Mouse (Mus musculus): ENCODE results near the gene Zc3h12d. TPM values are rescaled to one million over a fixed set of nuclear protein-coding genes. Genes with fewer than 3 reads are reported as not detected.

Gene Zc3h12d
- 1.8 and 2.3 TPM in 2 replicates for polyA plus RNA-seq (2012; rRNA removed)

DNA sequence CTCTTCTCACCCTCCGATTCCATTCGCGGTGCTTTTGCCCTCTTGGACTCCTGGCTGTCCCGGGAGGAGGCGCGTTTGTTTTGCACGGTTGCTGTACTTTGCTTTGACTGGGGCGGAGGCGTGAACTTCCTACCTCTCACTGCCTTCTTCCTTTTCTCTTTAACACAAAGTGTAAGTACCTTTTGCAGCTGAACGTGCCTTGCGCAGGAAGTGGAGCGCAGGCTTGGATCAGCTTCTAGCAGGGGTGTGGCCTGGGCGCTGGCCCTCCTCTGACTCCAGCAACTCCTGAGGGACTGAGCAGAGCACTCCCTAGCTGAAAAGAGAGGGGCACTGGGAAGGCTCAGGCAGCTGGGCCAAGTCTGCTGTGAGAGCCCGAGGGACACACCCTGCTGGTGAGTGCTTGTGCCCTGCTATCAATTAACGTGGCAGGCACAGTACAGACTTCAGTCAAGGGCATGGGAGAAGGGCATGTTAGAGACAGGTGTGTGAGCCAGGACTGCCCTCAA, at the start of gene Zc3h12d:
TSS of gene Zc3h12d (plus strand) at position 300 of the 506 bp plus-strand sequence.
- WGBS: 3% methylated on average over 15 of the region's 15 CpGs
- TF ChIP-seq POLR2A (IDR thresholded peaks at IDR 0.05; ENCODE audit: borderline replicate concordance, extremely low read depth, low read depth, low read length) (no peak), CTCF (IDR thresholded peaks at IDR 0.05; ENCODE audit: insufficient read depth, low read length) (no peak)
- peak within 1 kb of the TSS; percentile 42 for H3K4me3 ChIP-seq (replicated peaks; ENCODE audit: extremely low read depth, low read depth, low read length)
- H3K4me1 ChIP-seq (ENCODE audit: control insufficient read depth, insufficient read depth, low read length): 0 out of 2 replicates have a peak, but pooled peaks cover 2% of the 10 kb centered on the region
- DNase-seq: peak; percentile 33

DNA sequence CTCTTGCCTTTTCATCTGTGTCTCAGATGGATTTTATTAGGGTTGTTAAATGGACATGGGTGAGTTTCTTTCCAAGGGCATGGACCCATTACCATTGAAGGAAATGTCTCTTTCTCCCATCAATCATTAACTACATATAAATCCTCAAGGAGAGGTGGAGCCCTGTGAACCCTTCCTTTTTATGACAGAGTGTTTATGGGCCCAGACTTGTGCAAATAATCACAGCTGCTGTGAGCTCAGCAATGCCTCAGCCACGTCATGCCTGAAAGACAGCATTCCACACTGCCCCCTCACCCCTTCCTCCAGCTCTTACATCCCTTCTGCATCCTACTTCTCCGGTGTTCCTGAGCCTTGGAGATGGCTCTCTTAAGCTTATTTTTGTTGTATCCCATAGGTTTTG, 45.0 kb upstream of the Zc3h12d start:
- Histone ChIP-seq H3K4me1 (ENCODE audit: control insufficient read depth, insufficient read depth, low read length) (no peaks in the 10 kb centered on the region), H3K4me3 (replicated peaks; ENCODE audit: extremely low read depth, low read depth, low read length) (no peak overlapping the region)
- TF ChIP-seq CTCF (IDR thresholded peaks at IDR 0.05; ENCODE audit: insufficient read depth, low read length) (no peak), POLR2A (IDR thresholded peaks at IDR 0.05; ENCODE audit: borderline replicate concordance, extremely low read depth, low read depth, low read length) (no peak)
- WGBS: 39% methylated on average over 2 of the region's 2 CpGs
- no peak for DNase-seq

DNA sequence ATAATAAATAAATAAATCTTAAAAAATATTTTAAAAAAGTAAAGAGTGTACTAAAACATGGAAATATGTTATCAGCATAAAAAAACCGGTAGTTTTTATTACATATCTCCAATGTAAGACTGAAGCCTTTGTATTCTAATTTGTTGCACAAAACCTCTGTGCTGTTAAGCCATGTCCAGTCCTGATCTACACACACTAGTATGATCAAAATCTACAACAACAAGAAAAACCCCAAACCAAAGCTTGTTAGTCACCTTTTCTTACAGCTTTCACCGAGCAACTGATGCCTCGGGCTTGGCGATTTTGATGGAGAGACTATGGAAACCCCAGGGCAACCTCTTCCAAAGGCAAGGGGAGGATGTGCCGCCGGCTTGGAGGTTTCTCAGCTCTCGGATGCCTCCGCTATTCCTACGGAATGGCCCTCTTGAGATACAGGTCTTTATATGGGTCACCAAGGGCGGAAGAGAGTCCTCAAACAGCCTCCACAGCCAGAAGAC, 40.0 kb upstream of the Zc3h12d start:
- peaks cover 8% of the 10 kb centered on the region for H3K4me1 ChIP-seq (ENCODE audit: control insufficient read depth, insufficient read depth, low read length)
- TF ChIP-seq CTCF (IDR thresholded peaks at IDR 0.05; ENCODE audit: insufficient read depth, low read length): no peak
- no peak for TF ChIP-seq POLR2A (IDR thresholded peaks at IDR 0.05; ENCODE audit: borderline replicate concordance, extremely low read depth, low read depth, low read length)
- under 1% methylated on average over 10 of the region's 10 CpGs for WGBS
- DNase-seq: no peak
- H3K4me3 ChIP-seq (replicated peaks; ENCODE audit: extremely low read depth, low read depth, low read length): peak overlapping the region; percentile 91

DNA sequence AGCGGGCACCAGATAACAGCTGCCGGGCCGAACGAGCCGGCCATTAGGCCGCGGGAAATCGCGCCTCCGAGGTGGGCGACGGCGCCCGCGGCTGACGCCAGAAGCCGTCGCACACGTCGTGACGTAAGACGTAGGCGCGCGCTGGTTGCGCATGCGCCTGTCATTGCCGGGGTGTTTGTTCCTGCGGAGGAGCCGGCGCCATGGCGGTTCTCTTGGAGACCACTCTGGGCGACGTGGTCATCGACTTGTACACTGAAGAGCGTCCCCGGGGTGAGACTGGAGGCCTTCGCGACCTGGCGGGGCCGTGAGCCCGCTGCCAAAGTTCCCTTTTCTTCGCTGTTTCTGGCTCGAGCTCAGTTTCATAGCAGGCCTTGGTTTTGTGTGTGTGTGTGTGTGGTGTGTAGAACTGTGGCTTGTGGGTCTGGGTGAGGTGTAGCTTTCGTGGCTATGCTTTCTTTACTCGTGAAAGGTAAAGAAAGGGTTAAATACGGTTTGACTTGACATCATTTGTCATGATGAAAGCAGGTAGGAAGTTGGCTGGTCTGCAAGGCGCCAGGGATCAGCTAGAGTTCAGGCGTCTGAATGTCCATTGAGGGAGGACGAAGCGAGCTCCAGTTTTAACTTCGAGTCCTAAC, 39.4 kb upstream of the Zc3h12d start, which contains the start of the genes Ginm1 and Ppil4:
TSS of gene Ginm1 (minus strand) at position 74 of the 635 bp plus-strand sequence.
TSS of gene Ppil4 (plus strand) at position 141 of the 635 bp plus-strand sequence.
- DNase-seq: peak; percentile 89
- Histone ChIP-seq H3K4me1 (ENCODE audit: control insufficient read depth, insufficient read depth, low read length) (peaks cover 8% of the 10 kb centered on the region), H3K4me3 (replicated peaks; ENCODE audit: extremely low read depth, low read depth, low read length) (peak within 1 kb of the TSS; percentile 91)
- TF ChIP-seq CTCF (IDR thresholded peaks at IDR 0.05; ENCODE audit: insufficient read depth, low read length) (no peak), POLR2A (IDR thresholded peaks at IDR 0.05; ENCODE audit: borderline replicate concordance, extremely low read depth, low read depth, low read length) (peak; percentile 93)
- under 1% methylated on average over 52 of the region's 52 CpGs for WGBS

DNA sequence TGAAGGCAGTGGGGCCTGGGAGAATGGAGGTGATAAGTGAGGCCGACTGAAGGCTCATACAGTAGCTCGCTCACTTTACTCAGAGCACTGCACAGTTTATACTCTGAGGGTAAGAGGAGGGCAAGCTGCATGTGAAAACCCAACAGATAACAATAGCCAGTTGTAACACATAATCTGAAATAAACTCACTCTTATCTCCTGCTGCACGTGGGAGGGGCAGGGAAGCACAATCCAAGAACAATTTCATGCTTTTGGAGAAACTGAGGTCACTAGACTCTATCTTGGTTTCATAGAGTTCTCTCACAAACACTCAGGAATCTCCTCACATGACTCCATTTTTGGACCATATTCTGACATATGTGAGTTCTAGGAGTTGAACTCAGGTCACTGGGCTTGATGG, 31.0 kb upstream of the Zc3h12d start:
- H3K4me3 ChIP-seq (replicated peaks; ENCODE audit: extremely low read depth, low read depth, low read length): no peak overlapping the region

DNA sequence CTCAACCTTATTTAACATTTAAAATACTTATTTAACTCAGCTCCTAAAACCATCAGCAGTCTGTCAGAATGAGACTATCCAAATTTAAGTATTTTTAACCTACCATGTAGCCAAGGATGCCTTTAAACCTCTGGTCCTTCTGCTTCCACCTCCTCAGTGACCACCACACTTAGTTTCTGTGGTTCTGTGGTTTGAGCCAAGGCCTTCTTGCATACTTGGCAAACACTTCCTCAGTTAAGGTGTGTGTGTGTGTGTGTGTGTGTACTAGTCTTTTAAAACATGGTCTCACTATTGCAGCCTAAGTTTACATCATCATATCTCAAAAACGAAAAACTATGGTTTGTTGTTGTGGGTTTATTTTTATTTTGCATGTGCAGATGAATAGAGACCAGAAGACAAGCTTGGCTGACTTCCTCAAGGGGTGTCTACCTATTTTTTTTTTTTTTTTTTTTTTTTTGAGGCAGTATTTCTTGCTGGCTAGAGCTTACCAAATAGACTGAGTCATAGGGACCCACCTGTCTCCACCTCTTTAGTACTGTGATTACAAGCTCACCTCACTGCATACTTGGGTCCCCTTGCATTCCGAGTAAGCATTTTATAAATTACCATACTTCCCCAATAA, 29.6 kb upstream of the Zc3h12d start:
- Histone ChIP-seq H3K4me3 (replicated peaks; ENCODE audit: extremely low read depth, low read depth, low read length) (no peak overlapping the region), H3K4me1 (ENCODE audit: control insufficient read depth, insufficient read depth, low read length) (no peaks in the 10 kb centered on the region)
- 80% methylated on average over 2 of the region's 2 CpGs for WGBS
- TF ChIP-seq POLR2A (IDR thresholded peaks at IDR 0.05; ENCODE audit: borderline replicate concordance, extremely low read depth, low read depth, low read length): no peak
- TF ChIP-seq CTCF (IDR thresholded peaks at IDR 0.05; ENCODE audit: insufficient read depth, low read length): no peak
- no peak for DNase-seq

More for the DNA sequence above, 31.0 kb upstream of the Zc3h12d start:
- DNase-seq: no peak
- TF ChIP-seq POLR2A (IDR thresholded peaks at IDR 0.05; ENCODE audit: borderline replicate concordance, extremely low read depth, low read depth, low read length): no peak
- no peak for TF ChIP-seq CTCF (IDR thresholded peaks at IDR 0.05; ENCODE audit: insufficient read depth, low read length)
- H3K4me1 ChIP-seq (ENCODE audit: control insufficient read depth, insufficient read depth, low read length): no peaks in the 10 kb centered on the region
- WGBS: 89% methylated on average over 3 of the region's 3 CpGs

DNA sequence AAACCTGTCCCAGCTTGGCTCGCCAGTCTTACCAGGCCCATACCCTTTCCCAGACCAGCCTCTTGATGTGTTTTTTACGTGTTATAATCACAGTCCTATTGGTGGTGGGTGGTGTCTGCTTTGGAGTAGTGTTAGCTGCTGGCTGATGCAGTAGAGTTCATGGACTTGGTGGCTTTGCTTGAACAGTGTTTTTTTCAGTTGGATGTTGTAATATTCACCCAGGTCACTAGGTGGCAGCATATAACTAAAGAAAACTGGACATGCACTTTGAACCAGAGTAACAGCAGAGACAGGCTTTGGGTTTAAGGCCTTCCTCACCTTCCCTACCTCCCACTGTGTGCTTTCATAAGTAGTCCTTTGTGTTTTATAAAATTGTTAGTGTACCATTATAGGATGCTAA, 22.3 kb upstream of the Zc3h12d start:
- H3K4me1 ChIP-seq (ENCODE audit: control insufficient read depth, insufficient read depth, low read length): no peaks in the 10 kb centered on the region
- whole genome bisulfite sequencing: 47% methylated on average over 2 of the region's 2 CpGs
- DNase-seq: no peak
- H3K4me3 ChIP-seq (replicated peaks; ENCODE audit: extremely low read depth, low read depth, low read length): no peak overlapping the region
- TF ChIP-seq CTCF (IDR thresholded peaks at IDR 0.05; ENCODE audit: insufficient read depth, low read length) (peak; percentile 36; the same call in 1 of the 2 replicates), POLR2A (IDR thresholded peaks at IDR 0.05; ENCODE audit: borderline replicate concordance, extremely low read depth, low read depth, low read length) (no peak)

DNA sequence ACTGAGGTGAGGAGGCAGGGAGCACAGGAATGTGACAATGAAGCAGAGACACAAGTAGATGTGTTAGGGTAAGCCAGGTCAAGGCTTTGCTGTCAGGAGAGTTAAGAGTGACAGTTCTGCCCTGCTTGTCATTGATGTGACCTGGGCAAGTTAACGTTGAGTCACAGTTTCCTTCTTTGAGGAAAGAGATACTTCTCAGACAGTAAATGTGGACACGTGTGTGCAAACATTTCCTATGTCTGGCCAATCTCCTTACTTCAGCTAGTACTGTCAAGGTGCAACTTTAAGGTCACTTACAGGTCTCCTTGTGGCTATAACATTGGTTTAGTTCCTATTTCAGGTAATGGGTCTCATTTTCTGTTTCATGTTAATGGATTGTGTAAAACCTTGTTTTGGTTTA, 15.8 kb upstream of the Zc3h12d start:
- WGBS: 61% methylated on average over 2 of the region's 2 CpGs
- DNase-seq: no peak
- Histone ChIP-seq H3K4me1 (ENCODE audit: control insufficient read depth, insufficient read depth, low read length) (no peaks in the 10 kb centered on the region), H3K4me3 (replicated peaks; ENCODE audit: extremely low read depth, low read depth, low read length) (no peak overlapping the region)
- TF ChIP-seq POLR2A (IDR thresholded peaks at IDR 0.05; ENCODE audit: borderline replicate concordance, extremely low read depth, low read depth, low read length): no peak
- no peak for TF ChIP-seq CTCF (IDR thresholded peaks at IDR 0.05; ENCODE audit: insufficient read depth, low read length)

DNA sequence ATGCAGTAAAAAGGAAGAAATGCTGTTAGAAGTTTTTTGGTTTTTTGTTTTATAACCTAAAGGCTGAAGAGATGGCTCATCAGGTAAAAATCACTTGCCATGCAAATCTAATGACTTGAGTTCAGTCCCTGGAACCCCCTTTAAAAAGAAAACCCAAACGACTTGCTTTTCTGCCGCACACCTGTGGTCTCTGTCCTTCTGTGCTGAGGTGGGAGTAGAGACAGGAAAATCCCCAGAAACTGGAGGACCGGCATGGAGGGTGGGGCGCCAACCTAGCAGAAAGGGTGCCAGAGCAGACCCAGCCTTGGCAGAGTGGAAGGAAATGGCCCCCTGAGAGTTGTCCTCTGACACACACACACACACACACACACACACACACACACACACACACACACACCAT, 13.6 kb upstream of the Zc3h12d start:
- DNase-seq: no peak
- 80% methylated on average over 4 of the region's 4 CpGs for WGBS
- Histone ChIP-seq H3K4me1 (ENCODE audit: control insufficient read depth, insufficient read depth, low read length) (no peaks in the 10 kb centered on the region), H3K4me3 (replicated peaks; ENCODE audit: extremely low read depth, low read depth, low read length) (no peak overlapping the region)
- TF ChIP-seq CTCF (IDR thresholded peaks at IDR 0.05; ENCODE audit: insufficient read depth, low read length): no peak
- no peak for TF ChIP-seq POLR2A (IDR thresholded peaks at IDR 0.05; ENCODE audit: borderline replicate concordance, extremely low read depth, low read depth, low read length)
